Mouse (Mus musculus) c-Kit-positive CD71-positive TER-119-negative erythroid progenitor cells, embryonic 14.5 days (primary cell): ENCODE measurements around the gene Gm3336.
A peak's percentile ranks its signal among the peaks of the same experiment; 100 is the strongest.

Experiments used
- DNase-seq: peaks from one replicate; pipeline ENCODE4 v3.0.0-alpha.2; 2013; ENCODE audit warnings: low read depth

The Gm3336 gene

DNA sequence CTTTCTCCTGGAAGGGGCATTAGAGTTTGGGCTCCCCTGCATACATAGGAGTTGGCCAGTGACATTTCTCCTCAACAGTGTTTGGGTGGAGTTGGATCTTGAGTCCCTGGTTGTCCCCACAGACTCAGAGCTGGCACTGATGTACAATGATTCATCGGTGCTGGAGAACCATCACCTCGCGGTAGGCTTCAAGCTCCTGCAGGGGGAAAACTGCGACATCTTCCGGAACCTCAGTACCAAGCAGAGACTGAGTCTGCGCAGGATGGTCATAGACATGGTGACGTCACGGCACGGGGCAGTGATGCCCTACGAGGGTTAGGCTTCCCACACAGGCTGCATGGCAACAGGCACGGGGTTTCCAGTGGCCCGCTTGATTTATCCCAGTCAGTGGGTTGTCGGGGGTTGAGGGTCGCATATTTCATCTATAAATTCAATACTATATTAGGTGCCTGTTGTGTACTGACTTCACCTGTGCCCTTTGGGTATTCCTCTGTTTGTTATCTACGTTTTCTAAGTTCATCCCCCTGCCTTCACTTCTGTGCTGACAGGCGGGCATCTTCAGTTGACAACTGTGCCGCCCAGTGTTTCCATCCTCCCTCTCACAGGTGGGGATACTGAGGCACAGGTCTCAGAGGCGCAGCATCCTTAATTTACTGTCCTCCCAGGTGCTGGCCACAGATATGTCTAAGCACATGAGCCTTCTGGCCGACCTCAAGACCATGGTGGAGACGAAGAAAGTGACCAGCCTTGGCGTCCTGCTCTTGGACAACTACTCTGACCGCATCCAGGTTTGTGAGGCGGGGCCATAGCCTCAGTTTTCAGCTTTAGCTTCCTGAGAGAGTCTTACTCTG is 30.1 kb downstream of the Gm3336 start:
- DNase-seq = no peak

DNA sequence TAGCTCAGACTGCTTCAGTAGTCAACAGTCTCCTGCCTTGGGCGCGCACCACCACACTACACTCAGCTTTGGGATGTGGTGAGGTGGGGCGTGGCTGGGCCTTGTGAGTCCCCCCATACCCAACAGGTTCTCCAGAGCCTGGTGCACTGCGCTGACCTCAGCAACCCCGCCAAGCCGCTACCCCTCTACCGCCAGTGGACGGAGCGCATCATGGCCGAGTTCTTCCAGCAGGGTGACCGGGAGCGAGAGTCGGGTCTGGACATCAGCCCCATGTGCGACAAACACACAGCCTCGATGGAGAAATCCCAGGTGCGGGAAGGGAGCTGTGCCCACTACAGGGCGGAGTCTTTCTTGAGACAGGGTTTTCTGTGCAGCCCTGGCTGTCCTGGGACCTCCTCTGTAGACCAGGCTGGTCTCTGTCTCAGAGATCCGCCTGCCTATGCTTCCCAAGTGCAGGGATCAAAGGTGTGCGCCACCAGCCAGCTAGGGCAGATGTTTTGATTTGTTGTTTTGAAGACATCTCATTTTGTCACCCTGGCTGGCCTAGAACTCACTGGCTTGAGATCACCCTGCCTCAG is 30.8 kb downstream of the Gm3336 start:
- no peak for DNase-seq

- DNase-seq = no peak
Measured at GRCm38 (mm10) chr8:70750128-70750680, 31.9 kb downstream of the Gm3336 start.

GRCm38 (mm10) chr8:70752000-70752764 is 33.8 kb downstream of the Gm3336 start:
- no peak for DNase-seq

- DNase-seq = no peak
Measured at GRCm38 (mm10) chr8:70753151-70753550, 34.8 kb downstream of the Gm3336 start.

- DNase-seq = peak; percentile 97
Measured at GRCm38 (mm10) chr8:70754043-70754870, 35.9 kb downstream of the Gm3336 start, which contains the start of gene Rab3a. TSS of gene Rab3a (plus strand) at chr8:70754679.

GRCm38 (mm10) chr8:70754871-70755660 is 36.7 kb downstream of the Gm3336 start:
- no peak for DNase-seq

GRCm38 (mm10) chr8:70755661-70756475 is 37.5 kb downstream of the Gm3336 start:
- no peak for DNase-seq

DNA sequence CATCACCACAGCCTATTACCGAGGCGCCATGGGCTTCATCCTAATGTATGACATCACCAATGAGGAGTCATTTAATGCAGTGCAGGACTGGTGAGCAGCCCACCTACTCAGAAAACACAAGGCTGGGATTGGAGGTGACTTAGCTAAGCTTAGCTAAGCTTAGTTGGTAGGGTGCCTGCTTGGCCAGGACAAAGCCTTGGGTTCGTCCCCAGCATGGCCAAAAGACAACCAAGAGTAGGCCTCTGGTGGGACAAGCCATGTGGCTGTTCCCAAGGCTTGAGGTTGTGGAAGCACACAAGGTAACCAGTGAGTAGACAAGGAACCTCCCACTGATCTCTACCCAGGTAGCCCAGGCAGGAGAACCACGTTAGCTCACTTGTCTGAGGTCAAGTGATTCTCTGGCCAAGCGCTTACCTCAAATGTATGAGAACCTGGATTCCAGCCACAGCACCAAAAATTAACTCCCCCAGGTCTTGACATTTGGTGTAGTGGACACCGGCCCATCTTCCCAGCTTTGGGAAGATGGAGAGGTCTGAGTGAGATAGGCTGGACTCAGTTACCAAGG is 38.2 kb downstream of the Gm3336 start:
- no peak for DNase-seq

DNA sequence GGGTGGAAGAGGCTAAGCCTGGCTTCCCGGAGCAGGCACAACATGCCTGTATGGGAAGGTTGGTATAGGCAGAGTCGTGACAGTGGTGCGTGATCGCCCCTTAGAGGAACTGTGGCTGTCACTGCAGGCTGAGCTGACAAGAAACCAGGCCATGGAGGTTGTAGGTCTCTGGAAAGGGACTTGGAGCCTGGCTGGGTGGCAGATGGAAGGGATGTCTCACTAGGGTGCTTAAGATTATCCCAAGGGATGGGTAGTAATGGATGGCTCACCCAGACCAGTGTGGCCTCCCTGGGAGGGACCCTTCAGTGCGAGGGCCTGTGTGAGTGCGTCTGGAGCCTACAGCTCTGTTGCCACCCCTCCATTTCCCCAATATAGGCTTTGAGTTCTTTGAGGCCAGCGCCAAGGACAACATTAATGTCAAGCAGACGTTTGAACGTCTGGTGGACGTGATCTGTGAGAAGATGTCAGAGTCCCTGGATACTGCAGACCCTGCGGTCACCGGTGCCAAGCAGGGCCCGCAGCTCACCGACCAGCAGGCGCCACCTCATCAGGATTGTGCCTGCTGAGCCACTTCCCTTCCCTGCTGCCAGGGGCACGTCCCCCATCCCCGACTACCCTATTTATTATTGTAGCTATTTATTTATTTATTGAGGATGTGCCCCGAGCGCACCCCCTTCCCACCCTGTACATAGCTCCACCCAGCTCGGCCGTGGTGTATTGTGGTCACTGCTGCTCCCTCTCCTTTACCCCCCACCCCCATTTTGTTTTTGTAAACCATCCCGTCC is 39.4 kb downstream of the Gm3336 start:
- no peak for DNase-seq

DNA sequence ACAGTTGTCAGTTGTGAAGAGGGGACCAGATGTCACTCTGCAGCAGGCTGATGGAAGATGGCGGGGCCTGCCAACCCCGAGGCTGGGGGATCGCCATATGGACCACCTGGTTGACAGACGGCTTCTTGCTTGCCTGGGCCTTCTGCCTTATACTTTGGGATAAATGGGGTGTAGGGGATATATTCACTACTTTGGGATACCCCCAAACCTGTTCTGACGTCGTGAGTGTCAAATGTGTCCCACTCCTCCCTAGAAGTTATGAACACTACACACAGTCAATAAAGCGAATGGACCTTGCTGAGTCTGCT is 39.9 kb downstream of the Gm3336 start:
- no peak for DNase-seq

- DNase-seq = no peak
Measured at GRCm38 (mm10) chr8:70758616-70759561, 40.5 kb downstream of the Gm3336 start.

GRCm38 (mm10) chr8:70760350-70760749 is 42.0 kb downstream of the Gm3336 start:
- no peak for DNase-seq

DNA sequence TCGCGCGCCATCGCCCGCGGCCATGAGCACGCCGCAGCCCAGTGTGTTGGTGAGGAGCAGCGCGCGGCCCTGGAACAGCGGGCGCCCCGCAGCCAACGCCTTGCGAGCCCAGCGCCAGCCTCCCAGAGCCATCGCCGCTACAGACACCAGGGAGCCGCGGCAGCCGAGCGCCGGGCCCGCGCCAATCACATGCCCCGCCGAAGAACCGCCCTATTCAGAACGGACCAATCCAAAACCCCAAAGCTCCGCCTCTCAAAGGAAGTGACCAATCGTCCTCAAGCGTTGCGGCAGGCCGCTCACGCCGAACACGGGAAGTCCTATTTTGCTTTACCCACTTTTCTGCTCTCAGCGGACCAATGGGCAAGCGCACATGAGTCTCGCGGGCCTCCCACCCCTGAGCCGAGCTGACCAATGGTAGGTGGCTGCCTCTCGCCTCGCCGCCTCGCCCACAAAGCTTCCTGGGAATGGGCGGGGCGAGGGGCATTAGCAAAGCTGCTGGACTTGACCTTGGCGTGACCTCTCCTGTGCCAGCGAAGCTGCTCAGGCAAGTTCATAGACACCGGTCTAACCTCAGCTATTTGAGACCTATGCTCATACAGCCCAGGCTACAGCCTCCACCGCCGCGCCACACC is 42.5 kb downstream of the Gm3336 start, which contains the start of gene Mpv17l2:
Mpv17l2 (minus strand) TSS at position 172 of the 632 bp plus-strand sequence.
- peak; percentile 99 for DNase-seq

- no peak for DNase-seq
Measured at GRCm38 (mm10) chr8:70762118-70762517, 43.8 kb downstream of the Gm3336 start.

GRCm38 (mm10) chr8:70763354-70763753 is 45.0 kb downstream of the Gm3336 start:
- no peak for DNase-seq

DNA sequence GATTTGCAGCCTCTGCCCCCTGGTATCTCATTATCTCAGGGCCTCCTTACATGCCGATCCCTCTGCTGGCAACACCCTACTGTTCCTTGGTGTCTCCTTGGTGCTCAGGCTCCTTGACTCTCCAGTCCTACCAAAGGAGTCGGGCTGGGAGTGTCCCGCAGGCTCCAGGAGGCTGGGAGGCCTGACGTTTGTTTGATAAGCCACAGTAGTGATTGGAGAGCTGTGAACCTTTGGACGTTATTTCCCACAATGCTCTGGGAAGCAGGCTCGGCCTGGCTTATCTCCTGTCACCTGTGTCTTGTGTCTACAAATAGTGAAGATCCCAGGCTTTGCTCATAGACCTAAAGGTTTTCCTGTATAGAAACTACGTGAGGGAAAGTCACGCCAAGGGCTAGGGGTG is 45.7 kb downstream of the Gm3336 start:
- DNase-seq = peak; percentile 89
